Mouse (Mus musculus) frontal cortex, postnatal 14 days (tissue): ENCODE results near the gene Prr19.
"Not testable (repeated sequence)": the region's sequence is repeated elsewhere in the genome, so short reads cannot be mapped to it uniquely, and the experiment has no call there.

Experiments
- DNase-seq, 2 experiments: peaks; one replicate each; pipeline ENCODE4 v3.0.0; 2022; ENCODE audit warnings: low spot score in 2 of 2

Prr19 gene

DNA sequence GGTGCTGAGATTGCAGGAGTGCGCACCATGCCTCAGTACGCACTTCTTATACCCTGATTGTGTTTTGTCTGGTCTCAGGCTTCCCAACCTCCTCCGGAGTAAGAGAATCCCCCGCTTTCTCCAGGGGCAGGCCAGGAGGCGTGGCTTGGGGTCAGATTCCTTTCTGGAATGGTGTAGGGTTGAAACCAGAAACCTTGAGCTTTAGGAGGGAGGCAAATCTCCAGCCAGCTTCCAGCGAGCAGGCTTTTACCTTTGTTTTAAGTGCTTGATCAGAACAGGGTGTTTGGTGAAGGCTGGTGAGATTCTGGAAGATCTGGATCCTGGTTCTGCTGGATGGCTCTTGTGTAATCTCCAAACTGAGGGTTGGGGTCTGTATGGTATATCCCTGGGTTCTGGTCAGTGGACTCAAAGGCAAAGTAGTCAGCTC lies 20.9 kb downstream of the Prr19 start:
- DNase-seq, result no peak

DNA sequence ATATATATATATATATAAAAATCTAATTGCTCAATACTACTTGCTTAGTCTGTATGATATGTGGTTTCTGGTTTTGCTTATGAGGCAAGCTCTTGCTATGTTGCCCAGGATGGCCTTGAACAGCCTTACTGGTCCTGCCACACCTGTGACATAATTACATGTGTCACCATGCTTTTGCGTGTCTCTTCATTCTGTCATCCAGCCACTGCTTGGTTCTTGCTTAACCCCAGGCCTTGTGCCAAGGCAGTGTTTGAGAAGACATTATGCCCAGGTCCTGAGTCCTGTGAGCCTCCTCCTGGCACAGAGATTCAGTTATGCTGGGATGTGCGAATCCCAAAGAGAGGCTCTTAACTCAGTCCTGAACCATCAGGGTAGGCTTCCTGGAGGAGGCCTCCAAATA lies 22.0 kb downstream of the Prr19 start:
- DNase-seq, result no peak

DNA sequence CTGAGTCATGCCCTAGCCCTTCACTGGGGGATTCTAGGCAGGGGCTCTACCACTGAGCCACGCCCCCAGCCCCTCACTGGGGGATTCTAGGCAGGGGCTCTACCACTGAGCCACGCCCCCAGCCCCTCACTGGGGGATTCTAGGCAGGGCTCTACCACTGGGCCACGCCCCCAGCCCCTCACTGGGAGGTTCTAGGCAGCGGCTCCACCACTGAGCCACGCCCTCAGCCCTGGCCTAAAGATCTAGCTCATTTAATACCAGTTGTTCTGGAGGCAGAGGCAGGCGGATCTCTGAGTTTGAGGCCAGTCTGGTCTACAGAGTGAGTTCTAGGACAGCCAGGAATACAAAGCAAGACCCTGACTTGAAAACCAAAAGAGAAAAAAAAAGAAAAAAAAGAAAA lies 24.2 kb downstream of the Prr19 start:
- DNase-seq, result not testable (repeated sequence)

DNA sequence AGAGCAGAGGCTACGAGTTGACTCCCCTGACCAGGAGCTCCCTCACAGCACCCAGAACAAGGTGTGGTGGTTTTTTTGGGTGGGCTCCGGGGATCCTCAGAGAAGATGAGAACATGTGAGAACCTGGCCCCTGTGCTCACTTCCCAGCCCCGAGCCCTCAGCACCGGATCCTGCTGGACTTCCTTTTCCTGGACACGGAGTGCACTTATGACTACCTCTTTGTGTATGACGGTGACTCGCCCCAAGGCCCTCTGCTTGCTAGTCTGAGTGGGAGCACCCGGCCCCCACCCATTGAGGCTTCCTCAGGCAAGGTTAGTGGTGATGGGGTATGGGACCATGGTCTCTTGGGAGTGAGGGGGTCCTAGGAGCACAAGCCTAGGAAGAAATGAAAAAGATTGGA lies 25.0 kb downstream of the Prr19 start:
- DNase-seq, result no peak

DNA sequence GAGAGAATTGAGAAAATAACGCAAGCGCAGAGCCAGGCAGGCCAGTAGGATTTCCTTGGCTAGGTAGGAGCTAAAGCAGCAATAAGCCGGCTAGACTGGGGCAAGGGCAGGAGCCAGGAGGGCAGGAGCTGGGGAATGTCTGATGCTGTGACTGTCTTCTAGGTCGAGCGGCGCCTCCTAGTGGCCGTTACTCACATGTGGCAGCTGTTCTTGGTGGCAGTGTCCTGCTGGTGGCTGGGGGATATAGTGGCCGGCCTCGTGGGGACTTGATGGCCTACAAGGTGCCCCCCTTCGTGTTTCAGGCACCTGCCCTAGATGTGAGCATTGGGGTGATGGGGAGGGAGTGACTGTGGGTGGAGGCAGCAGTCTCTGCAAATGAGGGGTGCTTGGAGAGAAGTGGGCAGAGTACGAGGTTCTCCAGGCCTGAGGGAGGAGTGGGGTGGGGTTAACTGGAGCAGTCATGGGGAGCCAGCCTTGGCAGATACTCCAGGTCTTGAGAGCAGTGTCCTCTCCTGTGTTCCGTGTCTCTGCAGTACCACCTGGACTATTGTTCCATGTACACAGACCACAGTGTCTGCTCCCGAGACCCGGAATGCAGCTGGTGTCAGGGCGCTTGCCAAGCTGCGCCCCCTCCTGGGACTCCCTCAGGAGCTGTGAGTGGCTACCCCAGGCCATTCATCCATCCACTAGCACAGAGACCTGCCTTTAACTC lies 32.5 kb downstream of the Prr19 start:
- DNase-seq, result peak in 1 of 2 experiments; percentile 55

DNA sequence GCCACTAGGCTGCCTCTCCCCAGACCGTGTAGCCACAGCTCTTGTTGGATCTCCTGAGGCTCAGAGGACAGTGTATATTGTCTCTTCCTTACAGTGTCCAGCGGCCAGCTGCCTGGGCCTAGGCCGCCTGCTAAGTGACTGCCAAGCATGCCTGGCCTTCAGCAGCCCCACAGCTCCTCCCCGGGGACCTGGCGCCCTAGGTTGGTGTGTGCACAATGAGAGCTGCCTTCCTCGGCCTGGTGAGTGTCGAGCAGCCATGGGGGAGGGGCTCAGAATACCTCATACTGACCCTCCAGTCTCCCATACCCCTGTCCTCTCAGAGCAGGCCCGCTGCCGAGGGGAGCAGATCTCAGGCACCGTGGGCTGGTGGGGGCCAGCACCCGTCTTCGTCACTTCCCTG lies 33.3 kb downstream of the Prr19 start:
- DNase-seq, result no peak

DNA sequence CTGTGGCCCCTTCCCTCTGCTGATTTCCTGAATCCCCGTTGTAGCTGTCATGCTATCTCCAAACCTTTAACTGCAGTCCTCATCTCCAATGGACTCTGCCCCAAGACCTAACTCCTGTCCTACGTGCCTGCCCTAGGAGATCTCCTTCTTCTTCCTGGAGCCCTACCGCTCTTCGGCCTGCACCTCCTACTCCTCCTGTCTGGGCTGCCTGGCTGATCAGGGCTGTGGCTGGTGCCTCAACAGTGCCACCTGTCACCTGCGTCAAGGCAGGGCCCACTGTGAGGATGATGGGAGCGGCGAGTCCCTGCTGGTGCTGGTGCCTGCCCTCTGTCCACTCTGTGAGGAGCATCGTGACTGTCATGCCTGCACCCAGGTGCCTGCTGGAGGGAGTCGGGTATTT lies 38.1 kb downstream of the Prr19 start:
- DNase-seq, result no peak

DNA sequence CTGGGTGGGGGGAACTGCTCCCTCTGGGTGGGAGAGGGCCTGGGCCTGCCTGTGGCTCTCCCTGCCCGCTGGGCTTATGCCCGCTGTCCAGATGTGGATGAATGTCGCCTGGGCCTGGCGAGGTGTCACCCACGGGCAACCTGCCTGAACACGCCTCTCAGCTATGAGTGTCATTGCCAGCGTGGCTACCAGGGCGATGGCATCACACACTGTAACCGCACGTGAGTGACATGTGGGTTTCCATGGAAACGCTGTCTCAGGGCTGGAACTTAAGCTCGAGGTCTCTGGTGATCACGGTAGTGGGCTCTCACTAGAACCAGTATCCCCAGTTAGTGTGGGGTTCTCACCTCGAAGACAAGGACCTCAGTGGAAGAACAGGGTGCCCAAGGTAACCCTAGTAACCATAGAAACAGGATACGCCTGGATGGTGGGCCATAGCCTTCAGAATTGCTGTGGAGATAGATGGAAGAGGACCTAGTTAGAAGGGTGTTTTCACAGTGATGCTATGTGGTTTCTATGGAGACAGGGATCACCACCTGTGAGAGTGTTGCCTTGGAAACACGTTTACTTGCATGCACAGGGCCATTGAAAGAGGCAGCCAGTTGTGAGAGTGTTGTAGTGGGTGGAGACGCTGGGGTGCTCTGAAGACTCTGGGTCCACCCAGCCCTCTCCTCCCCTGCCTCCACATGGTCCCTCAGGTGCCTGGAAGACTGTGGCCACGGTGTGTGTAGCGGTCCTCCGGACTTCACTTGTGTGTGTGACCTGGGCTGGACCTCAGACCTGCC lies 40.0 kb downstream of the Prr19 start:
- DNase-seq, result peak in 1 of 2 experiments; percentile 51

DNA sequence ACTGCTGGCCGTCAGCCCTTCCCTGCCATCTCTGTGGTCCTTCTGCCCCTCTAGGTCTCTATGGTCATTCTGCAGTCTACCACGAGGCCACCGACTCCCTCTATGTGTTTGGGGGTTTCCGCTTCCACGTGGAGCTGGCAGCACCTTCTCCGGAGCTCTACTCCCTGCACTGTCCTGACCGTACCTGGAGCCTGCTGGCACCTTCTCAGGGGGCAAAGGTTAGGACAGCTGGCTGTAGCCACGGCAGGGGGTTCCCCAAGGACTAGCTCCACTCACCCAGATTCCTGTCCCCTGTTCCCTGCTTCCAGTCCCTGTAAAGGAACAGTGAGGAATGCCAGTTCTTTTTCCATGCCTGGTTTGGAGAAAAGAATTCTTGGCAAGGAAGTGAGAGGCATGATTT lies 47.6 kb downstream of the Prr19 start:
- no peak for DNase-seq
